In the genomic region with DNA sequence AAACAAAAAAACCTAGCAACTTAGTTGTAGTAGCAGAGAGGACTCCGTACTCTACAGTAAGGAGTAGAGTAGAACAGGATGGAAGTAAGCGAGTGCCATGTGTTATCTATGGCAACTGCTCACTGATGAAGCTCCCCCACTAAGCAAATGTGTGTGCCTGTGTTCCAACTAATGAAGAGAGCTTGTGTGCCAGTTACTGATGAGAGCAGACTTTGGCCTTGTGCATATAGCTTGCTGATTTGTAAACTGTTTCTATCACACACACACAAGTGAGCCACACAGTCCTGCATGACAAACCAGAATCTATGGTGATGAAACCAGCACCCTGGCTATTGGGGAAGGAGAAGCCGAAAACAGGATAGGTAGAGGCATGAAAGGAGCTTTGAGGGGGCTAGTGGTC, we compare ENCODE assay signal across 22 mouse cellular contexts.
DNase-seq lines count a peak whose midpoint lies in the region; ATAC-seq lines count a peak whose summit lies in the region.
"Had no signal": no experiment of that assay in that cellular context is flagged by ENCODE, and none has a peak within 500 bp of the region (broad histone marks: within the 10 kb centered on the region; RNA-seq: fewer than 3 reads in every experiment).

No protein-coding gene starts in this region.

- H3K4me2 ChIP-seq in forebrain, embryonic 14.5 days (ENCODE audit: low read length), result no peak overlapping the region
- no peak overlapping the region for H3K4me2 ChIP-seq in forebrain, embryonic 15.5 days (replicated peaks)
- H3K4me2 ChIP-seq: embryonic facial prominence, embryonic 12.5 days; hindbrain, embryonic 12.5 days had no signal

- H3K27ac ChIP-seq in forebrain, embryonic 14.5 days (ENCODE audit: low read depth, low read length), result no peak overlapping the region
- H3K27ac ChIP-seq in forebrain, embryonic 15.5 days (replicated peaks), result no peak overlapping the region
- H3K27ac ChIP-seq: embryonic facial prominence, embryonic 12.5 days; hindbrain, embryonic 12.5 days had no signal

- no peaks in the 10 kb centered on the region for H3K4me1 ChIP-seq in forebrain, embryonic 14.5 days (ENCODE audit: control insufficient read depth, insufficient read depth, low read length)
- no peaks in the 10 kb centered on the region for H3K4me1 ChIP-seq in forebrain, embryonic 15.5 days
- H3K4me1 ChIP-seq: embryonic facial prominence, embryonic 12.5 days; hindbrain, embryonic 12.5 days had no signal

- no peak overlapping the region for H3K4me3 ChIP-seq in forebrain, embryonic 14.5 days (ENCODE audit: low read depth, low read length)
- no peak overlapping the region for H3K4me3 ChIP-seq in forebrain, embryonic 15.5 days
- H3K4me3 ChIP-seq: embryonic facial prominence, embryonic 12.5 days; hindbrain, embryonic 12.5 days had no signal

- no peak for ATAC-seq in forebrain, embryonic 14.5 days
- ATAC-seq in forebrain, embryonic 15.5 days (replicated peaks), result no peak
- ATAC-seq: CD4-positive, CD25-positive, alpha-beta regulatory T cell, adult 4 months; hindbrain, embryonic 16.5 days had no signal

- no peaks in the 10 kb centered on the region for H3K9me3 ChIP-seq in forebrain, embryonic 14.5 days (replicated peaks; ENCODE audit: control insufficient read depth, low read length)
- no peaks in the 10 kb centered on the region for H3K9me3 ChIP-seq in forebrain, embryonic 15.5 days
- H3K9me3 ChIP-seq: embryonic facial prominence, embryonic 12.5 days; G1E; hindbrain, embryonic 12.5 days had no signal

- intact Hi-C loops in left cerebral cortex, postnatal 36 days (cut with DNase I), result no loop called here

- DNase-seq in forebrain, embryonic 14.5 days (ENCODE audit: low spot score), result peak; percentile 14
- peak; percentile 21 for DNase-seq in layer of hippocampus, adult 11-12 months (ENCODE audit: low spot score)
- no peak for DNase-seq in layer of hippocampus, postnatal 25 days (ENCODE audit: extremely low spot score in 1 of 2, low spot score in 1 of 2)
- peak; percentile 3 to 51 for DNase-seq in layer of hippocampus, adult 18-20 months (ENCODE audit: low spot score in 2 of 2)
- peak; percentile 12 to 18 for DNase-seq in layer of hippocampus, postnatal 10 days (ENCODE audit: low spot score in 2 of 2)
- DNase-seq in left cerebral cortex, postnatal 36 days (ENCODE audit: low spot score in 2 of 2), result no peak
- no peak for DNase-seq in gastrocnemius, postnatal 25 days
- DNase-seq: adrenal gland, adult 8-10 months; adrenal gland, postnatal 36 days; B cell, adult 2 months; cerebellum, adult 11-12 months; cerebellum, adult 9-10 months; cerebellum, postnatal 25 days; gastrocnemius, postnatal 14 days; heart, postnatal 10 days; heart, postnatal 4 days had no signal

- no peaks in the 10 kb centered on the region for H3K27me3 ChIP-seq in forebrain, embryonic 14.5 days (replicated peaks; ENCODE audit: control insufficient read depth, insufficient read depth, low read length)
- no peaks in the 10 kb centered on the region for H3K27me3 ChIP-seq in forebrain, embryonic 15.5 days
- H3K27me3 ChIP-seq: embryonic facial prominence, embryonic 12.5 days; hindbrain, embryonic 12.5 days had no signal

- no peaks in the 10 kb centered on the region for H3K36me3 ChIP-seq in forebrain, embryonic 14.5 days (ENCODE audit: control insufficient read depth, insufficient read depth, low read length)
- H3K36me3 ChIP-seq in forebrain, embryonic 15.5 days, result no peaks in the 10 kb centered on the region
- H3K36me3 ChIP-seq: embryonic facial prominence, embryonic 12.5 days; hindbrain, embryonic 12.5 days had no signal

- WGBS in forebrain, embryonic 14.5 days, result 86% methylated on average over 3 of the region's 3 CpGs
- 79% methylated on average over 3 of the region's 3 CpGs for WGBS in forebrain, embryonic 15.5 days

- H3K9ac ChIP-seq in forebrain, embryonic 14.5 days (ENCODE audit: low read length), result no peak overlapping the region
- no peak overlapping the region for H3K9ac ChIP-seq in forebrain, embryonic 15.5 days (replicated peaks)
- H3K9ac ChIP-seq: embryonic facial prominence, embryonic 12.5 days; hindbrain, embryonic 12.5 days had no signal

Comparison
In these comparisons a context has a peak if more than half of its experiments do, and no peak if none do; other contexts are left out.
1. DNase-seq: peak in forebrain, embryonic 14.5 days (single experiment), layer of hippocampus, adult 11-12 months (single experiment), layer of hippocampus, adult 18-20 months (2 of 2) and layer of hippocampus, postnatal 10 days (2 of 2); none in layer of hippocampus, postnatal 25 days (0 of 2), left cerebral cortex, postnatal 36 days (0 of 2) and gastrocnemius, postnatal 25 days (single experiment).